Mouse (Mus musculus) kidney, embryonic 14.5 days (tissue): ENCODE results near the gene Adm. TPM values are rescaled to one million over a fixed set of nuclear protein-coding genes. Genes with fewer than 3 reads are reported as not detected.
A peak's percentile ranks its signal among the peaks of the same experiment; 100 is the strongest.
"Not testable (repeated sequence)": the region's sequence is repeated elsewhere in the genome, so short reads cannot be mapped to it uniquely, and the experiment has no call there.

Experiments used
- ATAC-seq: fragments of 200-750 bp; cut with Nextera tagmentation; 2 replicates; pipeline ENCODE4 v1.8.0; 2017; ENCODE audit warnings: moderate number of reproducible peaks, mild to moderate bottlenecking, moderate TSS enrichment, moderate library complexity; ENCODE audit not compliant: low FRiP score, low TSS enrichment
- H3K27ac ChIP-seq: fragments of 300-500 bp; sonication (generic); 2 replicates; pipeline ENCODE4 v1.5.1; 2014; ENCODE audit warnings: low read depth, mild to moderate bottlenecking, low read length, moderate library complexity, mixed read lengths
- H3K27me3 ChIP-seq: fragments of 300-500 bp; sonication (generic); 2 replicates; pipeline ENCODE4 v1.6.1; 2014; ENCODE audit warnings: mild to moderate bottlenecking, low read length; ENCODE audit not compliant: control insufficient read depth, insufficient read depth
- H3K36me3 ChIP-seq: fragments of 300-500 bp; sonication (generic); 2 replicates; pipeline ENCODE4 v1.6.1; 2014; ENCODE audit warnings: low read length, mixed read lengths; ENCODE audit not compliant: control insufficient read depth, insufficient read depth
- H3K4me1 ChIP-seq: fragments of 300-500 bp; sonication (generic); 2 replicates; pipeline ENCODE4 v1.6.1; 2014; ENCODE audit warnings: low read length, mixed read lengths; ENCODE audit not compliant: control insufficient read depth, insufficient read depth
- H3K4me2 ChIP-seq: fragments of 300-500 bp; sonication (generic); replicated peaks from 2 replicates; pipeline ENCODE4 v1.6.1; 2014; ENCODE audit warnings: low read depth, mild to moderate bottlenecking, low read length
- H3K4me3 ChIP-seq: fragments of 300-500 bp; sonication (generic); 2 replicates; pipeline ENCODE4 v1.5.1; 2014; ENCODE audit warnings: mild to moderate bottlenecking, low read length
- H3K9ac ChIP-seq: fragments of 300-500 bp; sonication (generic); 2 replicates; pipeline ENCODE4 v1.6.1; 2014; ENCODE audit warnings: low read depth, mild to moderate bottlenecking, low read length, moderate library complexity
- H3K9me3 ChIP-seq: fragments of 300-500 bp; sonication (generic); 2 replicates; pipeline ENCODE4 v1.6.1; 2016; ENCODE audit warnings: low read length; ENCODE audit not compliant: control insufficient read depth
- WGBS: fragments of 180-500 bp; shearing (Covaris S2); extraction: QIAGEN DNeasy Blood & Tissue Kit; methylation state at CpG from one replicate; pipeline ENCODE4 v1.1.7; 2014; 5-methylcytosine and 5-hydroxymethylcytosine counted together
- polyA plus RNA-seq: library from polyadenylated mRNA; unstranded; fragments of >200 nt; fragmentation: Nextera tagmentation; extraction: Ambion mirVana; gene quantifications from 2 replicates; pipeline ENCODE4 v1.2.1, GENCODE M21; 2014

Gene Adm
- polyA plus RNA-seq, 1 experiment from 2014 or later, result 4.2 TPM

- Histone ChIP-seq H3K27me3 (no peaks in the 10 kb centered on the region), H3K4me1 (peaks cover 4% of the 10 kb centered on the region; the same call in 1 of the 2 replicates), H3K9ac (no peak overlapping the region), H3K4me2 (no peak overlapping the region), H3K9me3 (no peaks in the 10 kb centered on the region), H3K27ac (no peak overlapping the region), H3K36me3 (no peaks in the 10 kb centered on the region), H3K4me3 (no peak overlapping the region)
- WGBS, result 49% methylated on average over 17 of the region's 17 CpGs
- ATAC-seq, result no peak
Measured at GRCm38 (mm10) chr7:110638305-110639110, 11.0 kb downstream of the Adm start.

GRCm38 (mm10) chr7:110639291-110639915 lies 11.9 kb downstream of the Adm start:
- ATAC-seq, result no peak

GRCm38 (mm10) chr7:110639958-110640357 lies 12.5 kb downstream of the Adm start:
- not testable (repeated sequence) for H3K4me1 ChIP-seq, ATAC-seq, H3K4me3 ChIP-seq, H3K9me3 ChIP-seq, H3K27me3 ChIP-seq, H3K9ac ChIP-seq, H3K27ac ChIP-seq, H3K36me3 ChIP-seq, H3K4me2 ChIP-seq
- WGBS, result 98% methylated on average over 3 of the region's 3 CpGs

More at GRCm38 (mm10) chr7:110639291-110639915, 11.9 kb downstream of the Adm start:
- Histone ChIP-seq H3K9me3 (no peaks in the 10 kb centered on the region), H3K4me1 (peaks cover 4% of the 10 kb centered on the region; the same call in 1 of the 2 replicates), H3K27ac (no peak overlapping the region), H3K4me3 (no peak overlapping the region), H3K36me3 (no peaks in the 10 kb centered on the region), H3K27me3 (no peaks in the 10 kb centered on the region), H3K9ac (no peak overlapping the region), H3K4me2 (no peak overlapping the region)
- 83% methylated on average over 11 of the region's 11 CpGs for WGBS

- peak; percentile 47 for ATAC-seq
- Histone ChIP-seq H3K9ac (no peak overlapping the region), H3K4me3 (no peak overlapping the region), H3K4me1 (no peaks in the 10 kb centered on the region), H3K27me3 (no peaks in the 10 kb centered on the region), H3K9me3 (peaks cover 6% of the 10 kb centered on the region), H3K27ac (no peak overlapping the region), H3K36me3 (no peaks in the 10 kb centered on the region), H3K4me2 (no peak overlapping the region)
- WGBS, result 74% methylated on average over 5 of the region's 5 CpGs
Measured at GRCm38 (mm10) chr7:110645311-110645710, 17.9 kb downstream of the Adm start.

GRCm38 (mm10) chr7:110645859-110646258 lies 18.4 kb downstream of the Adm start:
- no peak overlapping the region for H3K9ac ChIP-seq
- H3K4me1 ChIP-seq, result no peaks in the 10 kb centered on the region
- H3K9me3 ChIP-seq, result peaks cover 6% of the 10 kb centered on the region
- H3K36me3 ChIP-seq, result no peaks in the 10 kb centered on the region
- H3K27ac ChIP-seq, result no peak overlapping the region
- WGBS, result 85% methylated on average over 6 of the region's 6 CpGs
- no peak overlapping the region for H3K4me2 ChIP-seq
- H3K27me3 ChIP-seq, result no peaks in the 10 kb centered on the region
- ATAC-seq, result 0 out of 2 replicates have a peak, but pooled peaks have one; percentile 30
- no peak overlapping the region for H3K4me3 ChIP-seq

GRCm38 (mm10) chr7:110646611-110647407 lies 19.3 kb downstream of the Adm start:
- Histone ChIP-seq H3K27ac (no peak overlapping the region), H3K9ac (no peak overlapping the region), H3K4me1 (no peaks in the 10 kb centered on the region), H3K9me3 (peaks cover 6% of the 10 kb centered on the region), H3K27me3 (no peaks in the 10 kb centered on the region), H3K36me3 (no peaks in the 10 kb centered on the region), H3K4me3 (no peak overlapping the region), H3K4me2 (no peak overlapping the region)
- 86% methylated on average over 8 of the region's 8 CpGs for WGBS
- no peak for ATAC-seq

GRCm38 (mm10) chr7:110647559-110648454 lies 20.3 kb downstream of the Adm start:
- ATAC-seq, result no peak
- Histone ChIP-seq H3K4me1 (no peaks in the 10 kb centered on the region), H3K36me3 (no peaks in the 10 kb centered on the region), H3K27me3 (no peaks in the 10 kb centered on the region), H3K9me3 (peaks cover 6% of the 10 kb centered on the region), H3K27ac (no peak overlapping the region), H3K4me2 (no peak overlapping the region), H3K4me3 (no peak overlapping the region), H3K9ac (no peak overlapping the region)
- WGBS, result 82% methylated on average over 15 of the region's 15 CpGs

GRCm38 (mm10) chr7:110648455-110649085 lies 21.1 kb downstream of the Adm start:
- Histone ChIP-seq H3K9ac (no peak overlapping the region), H3K27ac (0 out of 2 replicates have a peak overlapping the region, but pooled peaks have one; percentile 21), H3K4me1 (no peaks in the 10 kb centered on the region), H3K4me3 (no peak overlapping the region), H3K4me2 (no peak overlapping the region), H3K9me3 (peaks cover 6% of the 10 kb centered on the region), H3K36me3 (no peaks in the 10 kb centered on the region), H3K27me3 (no peaks in the 10 kb centered on the region)
- ATAC-seq, result no peak
- WGBS, result 63% methylated on average over 13 of the region's 13 CpGs
